Comparison of ENCODE assay signal across 25 mouse cellular contexts in the genomic region with DNA sequence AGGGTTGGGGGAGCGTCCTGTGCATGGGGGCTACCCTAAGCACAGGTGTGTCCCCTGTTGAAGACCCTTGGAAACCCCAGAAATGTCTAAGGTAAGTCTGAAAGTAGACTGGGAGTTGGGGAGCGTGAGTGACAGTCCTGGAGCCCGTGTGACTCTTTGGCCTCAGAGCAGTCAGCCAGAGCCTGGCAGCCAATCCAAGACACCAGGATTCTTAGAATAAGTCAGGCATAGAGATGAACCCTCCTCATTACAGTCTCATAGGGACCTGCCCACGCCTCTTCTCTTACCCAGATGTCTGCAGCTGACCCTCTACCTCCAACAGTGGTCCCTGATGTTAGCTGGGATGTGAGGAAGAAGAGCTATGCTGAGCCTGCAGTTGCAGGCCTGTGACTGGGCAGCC. TPM values are rescaled to one million over a fixed set of nuclear protein-coding genes. Genes with fewer than 3 reads are reported as not detected.
DNase-seq lines count a peak whose midpoint lies in the region; ATAC-seq lines count a peak whose summit lies in the region.
"Had no signal": no experiment of that assay in that cellular context is flagged by ENCODE, and none has a peak within 500 bp of the region (broad histone marks: within the 10 kb centered on the region; RNA-seq: fewer than 3 reads in every experiment).

No protein-coding gene starts in this region.

- intact Hi-C loops in left cerebral cortex, postnatal 10 days (cut with DNase I): no loop called here

- WGBS in forebrain, embryonic 10.5 days: 74% methylated on average over 4 of the region's 4 CpGs
- WGBS in forebrain, embryonic 15.5 days: 75% methylated on average over 4 of the region's 4 CpGs
- WGBS in midbrain, embryonic 12.5 days: 64% methylated on average over 4 of the region's 4 CpGs
- WGBS in midbrain, embryonic 11.5 days: 72% methylated on average over 4 of the region's 4 CpGs
- 62% methylated on average over 4 of the region's 4 CpGs for WGBS in neural tube, embryonic 15.5 days

- H3K4me2 ChIP-seq in forebrain, embryonic 15.5 days (replicated peaks): no peak overlapping the region
- H3K4me2 ChIP-seq in midbrain, embryonic 12.5 days (replicated peaks): no peak overlapping the region
- no peak overlapping the region for H3K4me2 ChIP-seq in midbrain, embryonic 11.5 days
- no peak overlapping the region for H3K4me2 ChIP-seq in neural tube, embryonic 15.5 days
- H3K4me2 ChIP-seq: embryonic facial prominence, embryonic 12.5 days; lung, embryonic 15.5 days had no signal

- DNase-seq in forebrain, embryonic 10.5 days (ENCODE audit: extremely low spot score, low spot score): no peak
- no peak for DNase-seq in midbrain, embryonic 11.5 days (ENCODE audit: low spot score, missing footprints)
- DNase-seq in kidney, postnatal 36 days: peak; percentile 30 to 57
- no peak for DNase-seq in left cerebral cortex, postnatal 10 days (ENCODE audit: extremely low spot score in 1 of 2, low spot score in 2 of 2)
- DNase-seq: adrenal gland, postnatal 10 days; cerebellum, adult 9-10 months; layer of hippocampus, adult 9-11 months; lung, postnatal 4 days; thymus, postnatal 14 days had no signal

- no peak overlapping the region for H3K9ac ChIP-seq in forebrain, embryonic 15.5 days (replicated peaks)
- no peak overlapping the region for H3K9ac ChIP-seq in midbrain, embryonic 12.5 days (replicated peaks)
- H3K9ac ChIP-seq in midbrain, embryonic 11.5 days (ENCODE audit: low read length): no peak overlapping the region
- H3K9ac ChIP-seq in neural tube, embryonic 15.5 days (replicated peaks): 0 out of 2 replicates have a peak overlapping the region, but pooled peaks have one; percentile 2
- H3K9ac ChIP-seq: embryonic facial prominence, embryonic 12.5 days; liver, embryonic 14.5 days; lung, embryonic 15.5 days had no signal

- no peak for ATAC-seq in forebrain, embryonic 15.5 days (replicated peaks)
- no peak for ATAC-seq in midbrain, embryonic 12.5 days (ENCODE audit: low FRiP score, low read depth)
- ATAC-seq in midbrain, embryonic 11.5 days (ENCODE audit: low FRiP score): no peak
- no peak for ATAC-seq in neural tube, embryonic 15.5 days (ENCODE audit: low FRiP score)
- ATAC-seq: activated CD4-positive, CD25-positive, alpha-beta regulatory T cell, adult 4 months; CD4-positive, CD25-positive, alpha-beta regulatory T cell, adult 4 months; forebrain, embryonic 16.5 days; hindbrain, postnatal 0 days; intestine, postnatal 0 days had no signal

- H3K4me1 ChIP-seq in forebrain, embryonic 10.5 days: peaks cover 19% of the 10 kb centered on the region
- H3K4me1 ChIP-seq in forebrain, embryonic 15.5 days: no peaks in the 10 kb centered on the region
- H3K4me1 ChIP-seq in midbrain, embryonic 12.5 days: peaks cover 11% of the 10 kb centered on the region
- no peaks in the 10 kb centered on the region for H3K4me1 ChIP-seq in midbrain, embryonic 11.5 days (ENCODE audit: control insufficient read depth, insufficient read depth, low read length)
- H3K4me1 ChIP-seq in neural tube, embryonic 15.5 days: peaks cover 8% of the 10 kb centered on the region
- H3K4me1 ChIP-seq: lung, embryonic 15.5 days had no signal

- no peaks in the 10 kb centered on the region for H3K36me3 ChIP-seq in forebrain, embryonic 10.5 days (replicated peaks)
- no peaks in the 10 kb centered on the region for H3K36me3 ChIP-seq in forebrain, embryonic 15.5 days
- no peaks in the 10 kb centered on the region for H3K36me3 ChIP-seq in midbrain, embryonic 12.5 days
- H3K36me3 ChIP-seq in midbrain, embryonic 11.5 days (ENCODE audit: control insufficient read depth, insufficient read depth, low read length): no peaks in the 10 kb centered on the region
- H3K36me3 ChIP-seq in neural tube, embryonic 15.5 days: no peaks in the 10 kb centered on the region
- H3K36me3 ChIP-seq: embryonic facial prominence, embryonic 12.5 days; heart, embryonic 10.5 days; lung, embryonic 15.5 days had no signal

- H3K9me3 ChIP-seq in forebrain, embryonic 10.5 days: no peaks in the 10 kb centered on the region
- no peaks in the 10 kb centered on the region for H3K9me3 ChIP-seq in forebrain, embryonic 15.5 days
- no peaks in the 10 kb centered on the region for H3K9me3 ChIP-seq in midbrain, embryonic 12.5 days
- no peaks in the 10 kb centered on the region for H3K9me3 ChIP-seq in midbrain, embryonic 11.5 days (ENCODE audit: control insufficient read depth, low read length)
- H3K9me3 ChIP-seq in neural tube, embryonic 15.5 days (replicated peaks): no peaks in the 10 kb centered on the region
- H3K9me3 ChIP-seq: embryonic facial prominence, embryonic 12.5 days; heart, embryonic 10.5 days; lung, embryonic 15.5 days had no signal

- H3K4me3 ChIP-seq in forebrain, embryonic 10.5 days: no peak overlapping the region
- no peak overlapping the region for H3K4me3 ChIP-seq in forebrain, embryonic 15.5 days
- H3K4me3 ChIP-seq in midbrain, embryonic 12.5 days: no peak overlapping the region
- no peak overlapping the region for H3K4me3 ChIP-seq in midbrain, embryonic 11.5 days (ENCODE audit: low read depth, low read length)
- no peak overlapping the region for H3K4me3 ChIP-seq in neural tube, embryonic 15.5 days (replicated peaks)
- H3K4me3 ChIP-seq: embryonic facial prominence, embryonic 12.5 days; erythroblast, embryonic 14.5 days; heart, embryonic 10.5 days; lung, embryonic 15.5 days had no signal

- H3K27ac ChIP-seq in forebrain, embryonic 10.5 days: 0 out of 2 replicates have a peak overlapping the region, but pooled peaks have one; percentile 16
- no peak overlapping the region for H3K27ac ChIP-seq in forebrain, embryonic 15.5 days (replicated peaks)
- H3K27ac ChIP-seq in midbrain, embryonic 12.5 days (replicated peaks): peak overlapping the region; percentile 21; the same call in 1 of the 2 replicates
- H3K27ac ChIP-seq in midbrain, embryonic 11.5 days (ENCODE audit: low read depth, low read length): no peak overlapping the region
- H3K27ac ChIP-seq in neural tube, embryonic 15.5 days (replicated peaks): no peak overlapping the region
- H3K27ac ChIP-seq: embryonic facial prominence, embryonic 12.5 days; heart, embryonic 10.5 days; hindbrain, postnatal 0 days; liver, embryonic 14.5 days; lung, embryonic 15.5 days had no signal

- H3K27me3 ChIP-seq in forebrain, embryonic 10.5 days (ENCODE audit: poor library complexity, severe bottlenecking): peaks cover 4% of the 10 kb centered on the region
- H3K27me3 ChIP-seq in forebrain, embryonic 15.5 days: no peaks in the 10 kb centered on the region
- peaks cover 5% of the 10 kb centered on the region; the same call in 1 of the 2 replicates for H3K27me3 ChIP-seq in midbrain, embryonic 12.5 days
- H3K27me3 ChIP-seq in midbrain, embryonic 11.5 days (ENCODE audit: control insufficient read depth, insufficient read depth, low read length): no peaks in the 10 kb centered on the region
- no peaks in the 10 kb centered on the region for H3K27me3 ChIP-seq in neural tube, embryonic 15.5 days (replicated peaks)
- H3K27me3 ChIP-seq: embryonic facial prominence, embryonic 12.5 days; lung, embryonic 15.5 days had no signal

RNA-seq across cellular contexts. Expression of gene Fibcd1, which starts 19.5 kb away (rescaled TPM):
- 0.07 and 0.19 TPM in 2 replicates for polyA plus RNA-seq in forebrain, embryonic 10.5 days (2016; fragmentation: Nextera tagmentation; extraction: Ambion mirVana)
- polyA plus RNA-seq in forebrain, embryonic 15.5 days (2015; fragmentation: Nextera tagmentation; extraction: Ambion mirVana): 3.2 TPM in 2 replicates
- 5.3 and 6.9 TPM in 2 replicates for polyA plus RNA-seq in midbrain, embryonic 12.5 days (2016; fragmentation: Nextera tagmentation; extraction: Ambion mirVana)
- polyA plus RNA-seq in midbrain, embryonic 11.5 days (2014; fragmentation: Nextera tagmentation; extraction: Ambion mirVana): 0.83 and 1.7 TPM in 2 replicates
- polyA plus RNA-seq in neural tube, embryonic 15.5 days (2015; fragmentation: Nextera tagmentation; extraction: Ambion mirVana): 4.9 and 6.4 TPM in 2 replicates
- 10 to 100 TPM in 1 of 2 experiments, 1 to 10 TPM in 1; 7.0 to 13.3 TPM for total RNA-seq in left cerebral cortex, postnatal 10 days (2021)
- total RNA-seq: common myeloid progenitor, adult 5-6 weeks had no signal
- polyA plus RNA-seq: activated CD4-positive, CD25-positive, alpha-beta regulatory T cell, adult 4 months; erythroblast, embryonic 14.5 days; heart, postnatal 0 days; lung, embryonic 15.5 days had no signal

RNA-seq across cellular contexts. Expression of gene Lamc3, which starts 21.8 kb away (rescaled TPM):
- 4.9 and 6.8 TPM in 2 replicates for polyA plus RNA-seq in forebrain, embryonic 10.5 days (2016; fragmentation: Nextera tagmentation; extraction: Ambion mirVana)
- polyA plus RNA-seq in forebrain, embryonic 15.5 days (2015; fragmentation: Nextera tagmentation; extraction: Ambion mirVana): 2.9 TPM in 2 replicates
- polyA plus RNA-seq in midbrain, embryonic 12.5 days (2016; fragmentation: Nextera tagmentation; extraction: Ambion mirVana): 13.5 and 14.5 TPM in 2 replicates
- polyA plus RNA-seq in midbrain, embryonic 11.5 days (2014; fragmentation: Nextera tagmentation; extraction: Ambion mirVana): 7.7 and 9.6 TPM in 2 replicates
- polyA plus RNA-seq in neural tube, embryonic 15.5 days (2015; fragmentation: Nextera tagmentation; extraction: Ambion mirVana): 4.1 and 4.2 TPM in 2 replicates
- 1 to 10 TPM; 8.8 to 9.2 TPM for total RNA-seq in left cerebral cortex, postnatal 10 days (2021)
- polyA plus RNA-seq: activated CD4-positive, CD25-positive, alpha-beta regulatory T cell, adult 4 months; CD4-positive, CD25-positive, alpha-beta regulatory T cell, adult 4 months; erythroblast, embryonic 14.5 days had no signal

RNA-seq across cellular contexts. Expression of gene Qrfp, which starts 54.9 kb away (rescaled TPM):
- polyA plus RNA-seq in forebrain, embryonic 10.5 days (2016; fragmentation: Nextera tagmentation; extraction: Ambion mirVana): 0.09 and 0.14 TPM in 2 replicates
- polyA plus RNA-seq in forebrain, embryonic 15.5 days (2015; fragmentation: Nextera tagmentation; extraction: Ambion mirVana): 0.08 and 0.20 TPM in 2 replicates
- polyA plus RNA-seq in midbrain, embryonic 12.5 days (2016; fragmentation: Nextera tagmentation; extraction: Ambion mirVana): 0.09 and 0.12 TPM in 2 replicates
- polyA plus RNA-seq in midbrain, embryonic 11.5 days (2014; fragmentation: Nextera tagmentation; extraction: Ambion mirVana): 0.06 and 0.11 TPM in 2 replicates
- 0.23 TPM in 1 of 2 replicates, not detected in the other for polyA plus RNA-seq in neural tube, embryonic 15.5 days (2015; fragmentation: Nextera tagmentation; extraction: Ambion mirVana)
- not detected for total RNA-seq in left cerebral cortex, postnatal 10 days (2021)
- total RNA-seq: adrenal gland, postnatal 10 days; ES-E14; hindbrain, postnatal 0 days had no signal
- polyA plus RNA-seq: erythroblast, embryonic 14.5 days; heart, embryonic 10.5 days; liver, embryonic 14.5 days had no signal

Comparison
In these comparisons a context has a peak if more than half of its experiments do, and no peak if none do; other contexts are left out.
1. H3K27ac ChIP-seq: peak in forebrain, embryonic 10.5 days (single experiment) and midbrain, embryonic 12.5 days (single experiment); none in forebrain, embryonic 15.5 days (single experiment), midbrain, embryonic 11.5 days (single experiment) and neural tube, embryonic 15.5 days (single experiment).
2. DNase-seq: peak in kidney, postnatal 36 days (2 of 2); none in forebrain, embryonic 10.5 days (single experiment), midbrain, embryonic 11.5 days (single experiment) and left cerebral cortex, postnatal 10 days (0 of 2).